Mouse (Mus musculus): ENCODE measurements around the gene Bcor. TPM values are rescaled to one million over a fixed set of nuclear protein-coding genes. Genes with fewer than 3 reads are reported as not detected.
A peak's percentile ranks its signal among the peaks of the same experiment; 100 is the strongest.

Bcor gene
- polyA plus RNA-seq, 1 experiment from 2014 or later = 4.0 TPM

- no peaks in the 10 kb centered on the region for H3K36me3 ChIP-seq (replicated peaks; ENCODE audit: insufficient read depth, low read length)
- no peak for TF ChIP-seq EP300 (IDR thresholded peaks at IDR 0.05; ENCODE audit: low read depth)
- TF ChIP-seq CTCF (IDR thresholded peaks at IDR 0.05; ENCODE audit: low read depth) = no peak
- WGBS (ENCODE audit: insufficient replicate concordance) = 80% methylated on average over 6 of the region's 6 CpGs
These were observed 49.6 kb downstream of the Bcor start for GRCm38 (mm10) chrX:12110518-12110917.

GRCm38 (mm10) chrX:12105358-12105757, 54.8 kb downstream of the Bcor start:
- DNase-seq (no peak), ATAC-seq (no peak)
- no peaks in the 10 kb centered on the region for H3K9me3 ChIP-seq (ENCODE audit: low read length)
- no peak overlapping the region for H3K4me3 ChIP-seq (ENCODE audit: low read depth, low read length)
- H3K27me3 ChIP-seq (ENCODE audit: insufficient read depth, low read length) = no peaks in the 10 kb centered on the region
- WGBS (ENCODE audit: insufficient replicate concordance) = 59% methylated on average over 7 of the region's 7 CpGs
- H3K4me1 ChIP-seq (ENCODE audit: insufficient read depth) = no peaks in the 10 kb centered on the region
- H3K9ac ChIP-seq (replicated peaks) = no peak overlapping the region
- TF ChIP-seq EP300 (IDR thresholded peaks at IDR 0.05; ENCODE audit: low read depth) (no peak), CTCF (IDR thresholded peaks at IDR 0.05; ENCODE audit: low read depth) (no peak)
- H3K27ac ChIP-seq (ENCODE audit: low read depth) = no peak overlapping the region
- H3K36me3 ChIP-seq (replicated peaks; ENCODE audit: insufficient read depth, low read length) = no peaks in the 10 kb centered on the region
- no peak overlapping the region for H3K4me2 ChIP-seq (ENCODE audit: low read depth, low read length)

More at GRCm38 (mm10) chrX:12110518-12110917, 49.6 kb downstream of the Bcor start:
- H3K27ac ChIP-seq (ENCODE audit: low read depth) = no peak overlapping the region
- no peaks in the 10 kb centered on the region for H3K4me1 ChIP-seq (ENCODE audit: insufficient read depth)
- H3K4me2 ChIP-seq (ENCODE audit: low read depth, low read length) = no peak overlapping the region
- no peak overlapping the region for H3K9ac ChIP-seq (replicated peaks)
- no peaks in the 10 kb centered on the region for H3K27me3 ChIP-seq (ENCODE audit: insufficient read depth, low read length)
- H3K4me3 ChIP-seq (ENCODE audit: low read depth, low read length) = no peak overlapping the region
- H3K9me3 ChIP-seq (ENCODE audit: low read length) = no peaks in the 10 kb centered on the region
- ATAC-seq (no peak), DNase-seq (no peak)

DNA sequence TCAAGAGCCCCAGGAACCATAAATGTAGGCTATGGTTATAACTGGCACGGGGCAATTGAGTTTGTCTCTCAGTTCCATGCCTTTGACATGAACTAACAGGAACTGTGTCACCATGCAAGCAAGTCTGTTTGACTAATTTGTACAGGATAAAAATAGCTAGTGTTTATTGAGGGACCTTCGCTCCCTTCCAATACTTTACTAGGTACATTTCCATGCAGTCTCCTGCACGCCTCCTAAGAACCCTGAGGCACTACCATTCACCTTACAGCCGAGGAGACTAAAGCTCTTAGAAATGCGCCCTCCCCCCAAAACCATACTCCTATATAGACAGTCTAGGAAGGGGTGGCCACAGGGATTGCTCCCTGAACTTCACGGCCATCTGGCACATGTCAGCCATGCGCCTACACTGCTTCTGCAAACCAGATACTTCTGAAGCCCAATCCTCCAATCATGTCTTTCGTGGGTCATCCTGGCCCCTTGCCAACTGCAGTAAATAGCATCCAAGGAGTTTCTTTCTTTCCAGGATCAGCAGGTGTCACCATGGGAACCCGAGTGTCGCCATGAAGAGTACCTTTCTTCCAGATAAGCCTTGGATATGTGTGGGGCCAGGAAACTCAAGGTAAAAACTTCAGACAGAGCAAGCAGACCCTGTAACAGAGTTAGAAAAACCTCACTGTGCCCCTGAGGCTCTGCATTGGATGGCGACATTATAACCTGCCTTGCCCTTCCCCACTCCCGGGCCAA, 63.2 kb downstream of the Bcor start:
- ATAC-seq (peak; percentile 45; the same call in 1 of the 2 replicates), DNase-seq (no peak)
- Histone ChIP-seq H3K9ac (replicated peaks) (no peak overlapping the region), H3K4me1 (ENCODE audit: insufficient read depth) (no peaks in the 10 kb centered on the region), H3K4me2 (ENCODE audit: low read depth, low read length) (no peak overlapping the region), H3K36me3 (replicated peaks; ENCODE audit: insufficient read depth, low read length) (no peaks in the 10 kb centered on the region), H3K9me3 (ENCODE audit: low read length) (no peaks in the 10 kb centered on the region), H3K27me3 (ENCODE audit: insufficient read depth, low read length) (peaks cover 5% of the 10 kb centered on the region; the same call in 1 of the 2 replicates), H3K4me3 (ENCODE audit: low read depth, low read length) (no peak overlapping the region), H3K27ac (ENCODE audit: low read depth) (no peak overlapping the region)
- 73% methylated on average over 12 of the region's 12 CpGs for WGBS (ENCODE audit: insufficient replicate concordance)
- TF ChIP-seq EP300 (IDR thresholded peaks at IDR 0.05; ENCODE audit: low read depth) (no peak), CTCF (IDR thresholded peaks at IDR 0.05; ENCODE audit: low read depth) (no peak)

DNA sequence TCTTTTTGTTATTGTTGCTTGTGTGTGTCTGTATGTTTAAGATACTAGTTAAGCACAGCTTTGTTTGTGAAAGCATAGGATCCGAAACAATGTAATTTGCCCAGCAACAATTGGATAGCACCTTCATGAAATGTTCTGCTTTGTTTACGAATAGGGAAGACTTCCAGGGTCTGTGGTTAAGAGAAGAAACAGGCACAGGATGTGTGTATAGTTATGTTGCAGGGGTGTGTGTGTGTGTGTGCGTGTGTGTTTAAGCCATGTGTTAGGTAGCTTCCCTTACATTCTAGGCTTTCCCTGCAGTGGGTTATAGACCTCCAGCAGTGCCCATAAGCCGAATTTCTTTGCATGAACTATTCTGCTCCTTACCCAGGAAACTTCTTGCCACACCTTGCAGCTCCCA, 66.8 kb downstream of the Bcor start:
- no peak for TF ChIP-seq CTCF (IDR thresholded peaks at IDR 0.05; ENCODE audit: low read depth)
- no peak for TF ChIP-seq EP300 (IDR thresholded peaks at IDR 0.05; ENCODE audit: low read depth)
- Histone ChIP-seq H3K4me3 (ENCODE audit: low read depth, low read length) (no peak overlapping the region), H3K27ac (ENCODE audit: low read depth) (no peak overlapping the region), H3K9me3 (ENCODE audit: low read length) (no peaks in the 10 kb centered on the region), H3K36me3 (replicated peaks; ENCODE audit: insufficient read depth, low read length) (no peaks in the 10 kb centered on the region), H3K9ac (replicated peaks) (no peak overlapping the region), H3K4me1 (ENCODE audit: insufficient read depth) (peaks cover 9% of the 10 kb centered on the region; the same call in 1 of the 2 replicates), H3K4me2 (ENCODE audit: low read depth, low read length) (no peak overlapping the region), H3K27me3 (ENCODE audit: insufficient read depth, low read length) (peaks cover 39% of the 10 kb centered on the region)
- ATAC-seq (no peak), DNase-seq (no peak)
- 57% methylated on average over 4 of the region's 4 CpGs for WGBS (ENCODE audit: insufficient replicate concordance)

GRCm38 (mm10) chrX:12091431-12092061, 68.6 kb downstream of the Bcor start:
- DNase-seq (peak; percentile 49), ATAC-seq (peak; percentile 9; the same call in 1 of the 2 replicates)
- H3K4me1 ChIP-seq (ENCODE audit: insufficient read depth) = peaks cover 12% of the 10 kb centered on the region; the same call in 1 of the 2 replicates
- H3K9ac ChIP-seq (replicated peaks) = peak overlapping the region; percentile 67
- no peaks in the 10 kb centered on the region for H3K9me3 ChIP-seq (ENCODE audit: low read length)
- H3K4me3 ChIP-seq (ENCODE audit: low read depth, low read length) = peak overlapping the region; percentile 53
- TF ChIP-seq EP300 (IDR thresholded peaks at IDR 0.05; ENCODE audit: low read depth) = no peak
- no peak for TF ChIP-seq CTCF (IDR thresholded peaks at IDR 0.05; ENCODE audit: low read depth)
- peaks cover 52% of the 10 kb centered on the region for H3K27me3 ChIP-seq (ENCODE audit: insufficient read depth, low read length)
- H3K27ac ChIP-seq (ENCODE audit: low read depth) = peak overlapping the region; percentile 81
- H3K36me3 ChIP-seq (replicated peaks; ENCODE audit: insufficient read depth, low read length) = no peaks in the 10 kb centered on the region
- under 1% methylated on average over 22 of the region's 56 CpGs for WGBS (ENCODE audit: insufficient replicate concordance)
- H3K4me2 ChIP-seq (ENCODE audit: low read depth, low read length) = peak overlapping the region; percentile 84

DNA sequence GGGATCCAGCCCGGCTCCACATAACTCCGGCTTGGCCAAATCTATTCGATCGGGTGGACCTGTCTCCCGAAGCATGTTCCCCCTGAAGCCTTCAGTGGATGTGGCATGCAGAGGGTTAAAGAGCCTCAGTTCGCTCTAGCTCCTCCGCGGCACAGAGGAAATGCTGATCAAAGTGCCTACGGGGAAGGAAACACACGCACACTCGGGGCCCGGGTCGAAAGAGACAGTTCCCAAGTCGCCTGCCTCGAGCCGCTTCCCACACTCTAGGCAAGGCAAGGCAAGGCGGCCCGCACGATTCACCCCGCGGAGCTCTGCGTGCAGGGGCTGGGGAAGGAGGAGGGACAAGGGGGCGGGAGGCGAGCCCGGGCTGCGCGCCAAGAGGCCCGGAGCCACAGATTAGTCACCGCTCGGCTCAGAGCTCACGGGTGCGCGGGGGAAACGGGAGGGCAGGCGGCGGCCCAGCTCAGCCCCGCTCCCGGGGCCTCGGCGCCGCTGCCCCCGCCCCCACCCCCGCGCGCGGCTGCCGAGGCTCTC, 69.2 kb downstream of the Bcor start:
- Histone ChIP-seq H3K4me2 (ENCODE audit: low read depth, low read length) (peak overlapping the region; percentile 84), H3K27ac (ENCODE audit: low read depth) (peak overlapping the region; percentile 81), H3K27me3 (ENCODE audit: insufficient read depth, low read length) (peaks cover 53% of the 10 kb centered on the region), H3K9ac (replicated peaks) (peak overlapping the region; percentile 67), H3K36me3 (replicated peaks; ENCODE audit: insufficient read depth, low read length) (no peaks in the 10 kb centered on the region), H3K4me3 (ENCODE audit: low read depth, low read length) (peak overlapping the region; percentile 53), H3K4me1 (ENCODE audit: insufficient read depth) (peaks cover 12% of the 10 kb centered on the region; the same call in 1 of the 2 replicates), H3K9me3 (ENCODE audit: low read length) (no peaks in the 10 kb centered on the region)
- TF ChIP-seq CTCF (IDR thresholded peaks at IDR 0.05; ENCODE audit: low read depth) = no peak
- TF ChIP-seq EP300 (IDR thresholded peaks at IDR 0.05; ENCODE audit: low read depth) = no peak
- ATAC-seq = peak; percentile 60
- WGBS (ENCODE audit: insufficient replicate concordance) = 6% methylated on average over 29 of the region's 47 CpGs
- peak; percentile 75 for DNase-seq

All from liver, postnatal 0 days (tissue).